Mouse (Mus musculus): Measurements from ENCODE around the gene Sun1.

The Sun1 gene

GRCm38 (mm10) chr5:139199995-139200769, at the start of gene Sun1:
TSS of gene Sun1 (plus strand) at chr5:139200637.
- peak; percentile 97 to 99 for DNase-seq (ENCODE audit: low spot score in 2 of 2)

GRCm38 (mm10) chr5:139160899-139161298, 39.5 kb upstream of the Sun1 start:
- no peak for DNase-seq (ENCODE audit: low spot score in 2 of 2)

- no peak for DNase-seq (ENCODE audit: low spot score in 2 of 2)
These were observed 38.8 kb upstream of the Sun1 start for GRCm38 (mm10) chr5:139161632-139162031.

- no peak for DNase-seq (ENCODE audit: low spot score in 2 of 2)
These were observed 33.6 kb upstream of the Sun1 start for GRCm38 (mm10) chr5:139166781-139167361.

- no peak for DNase-seq (ENCODE audit: low spot score in 2 of 2)
These were observed 32.9 kb upstream of the Sun1 start for GRCm38 (mm10) chr5:139167548-139167947.

GRCm38 (mm10) chr5:139171929-139172328, 28.5 kb upstream of the Sun1 start:
- no peak for DNase-seq (ENCODE audit: low spot score in 2 of 2)

GRCm38 (mm10) chr5:139174141-139174540, 26.3 kb upstream of the Sun1 start:
- DNase-seq (ENCODE audit: low spot score in 2 of 2) = no peak

GRCm38 (mm10) chr5:139174556-139175547, 25.6 kb upstream of the Sun1 start:
- DNase-seq (ENCODE audit: low spot score in 2 of 2) = no peak

- peak; percentile 75 to 79 for DNase-seq (ENCODE audit: low spot score in 2 of 2)
These were observed 21.4 kb upstream of the Sun1 start for GRCm38 (mm10) chr5:139178895-139179631.

- DNase-seq (ENCODE audit: low spot score in 2 of 2) = no peak
These were observed 17.3 kb upstream of the Sun1 start for GRCm38 (mm10) chr5:139183131-139183530.

- DNase-seq (ENCODE audit: low spot score in 2 of 2) = no peak
These were observed 16.8 kb upstream of the Sun1 start for GRCm38 (mm10) chr5:139183601-139184000.

- no peak for DNase-seq (ENCODE audit: low spot score in 2 of 2)
These were observed 15.5 kb upstream of the Sun1 start for GRCm38 (mm10) chr5:139184897-139185296.

GRCm38 (mm10) chr5:139189726-139190125, 10.7 kb upstream of the Sun1 start:
- DNase-seq (ENCODE audit: low spot score in 2 of 2) = no peak

GRCm38 (mm10) chr5:139190958-139191357, 9.5 kb upstream of the Sun1 start:
- DNase-seq (ENCODE audit: low spot score in 2 of 2) = peak; percentile 42 to 64

GRCm38 (mm10) chr5:139198779-139199178, 1.7 kb upstream of the Sun1 start:
- DNase-seq (ENCODE audit: low spot score in 2 of 2) = no peak

- DNase-seq (ENCODE audit: low spot score in 2 of 2) = no peak
These were observed 822 bp upstream of the Sun1 start for GRCm38 (mm10) chr5:139199636-139199994.

GRCm38 (mm10) chr5:139200770-139201569, 533 bp downstream of the Sun1 start:
- no peak for DNase-seq (ENCODE audit: low spot score in 2 of 2)

GRCm38 (mm10) chr5:139202127-139202526, 1.7 kb downstream of the Sun1 start:
- no peak for DNase-seq (ENCODE audit: low spot score in 2 of 2)

- peak in 1 of 2 experiments; percentile 66 for DNase-seq (ENCODE audit: low spot score in 2 of 2)
These were observed 2.9 kb downstream of the Sun1 start for GRCm38 (mm10) chr5:139203312-139203711.

GRCm38 (mm10) chr5:139206081-139206480, 5.6 kb downstream of the Sun1 start:
- no peak for DNase-seq (ENCODE audit: low spot score in 2 of 2)

- no peak for DNase-seq (ENCODE audit: low spot score in 2 of 2)
These were observed 6.1 kb downstream of the Sun1 start for GRCm38 (mm10) chr5:139206525-139206924.

Data from frontal cortex, postnatal 36 days (tissue).